Mouse (Mus musculus): ENCODE results near the gene Vps13c.

The Vps13c gene

DNA sequence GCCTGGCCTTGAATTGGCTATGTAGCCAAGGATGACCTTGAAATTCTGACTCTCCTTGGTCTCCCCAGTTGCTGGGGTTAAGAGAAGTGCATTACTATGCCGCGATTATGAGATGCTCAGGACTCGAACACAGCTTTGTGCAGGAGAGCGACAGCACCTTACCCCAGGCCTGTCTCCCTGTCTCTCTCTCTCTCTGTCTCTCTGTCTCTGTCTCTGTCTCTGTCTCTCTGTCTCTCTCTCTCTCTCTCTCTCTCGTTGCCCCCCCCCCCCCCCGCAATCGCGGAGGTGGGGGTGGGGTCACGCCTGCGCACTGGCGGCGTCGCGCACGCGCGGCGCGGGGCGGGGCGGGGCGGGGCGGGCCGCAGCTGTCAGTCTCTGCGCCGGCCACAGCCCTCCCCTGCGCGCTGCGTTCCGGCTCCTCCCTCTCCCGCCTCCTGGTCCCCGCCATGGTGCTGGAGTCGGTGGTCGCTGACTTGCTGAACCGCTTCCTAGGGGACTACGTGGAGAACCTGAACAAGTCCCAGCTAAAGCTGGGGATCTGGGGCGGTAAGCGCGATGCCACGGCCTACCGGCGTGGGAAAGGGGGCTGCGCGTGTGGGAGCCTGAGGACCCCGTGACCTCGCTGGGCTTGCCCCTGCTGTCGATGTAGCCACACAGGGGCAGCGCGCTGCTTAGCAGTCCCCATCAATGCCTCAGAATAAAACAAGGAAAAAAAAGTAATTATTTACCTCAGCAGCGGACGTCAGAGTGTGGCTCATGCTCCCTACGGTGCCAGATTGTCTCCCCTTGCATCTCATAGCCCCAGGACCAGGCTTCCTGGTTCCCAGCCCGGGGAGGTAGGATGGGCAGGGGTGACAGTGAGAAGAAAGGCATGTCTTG, at the start of gene Vps13c:
TSS of gene Vps13c (plus strand) at position 416 of the 879 bp plus-strand sequence.
- in situ Hi-C loops (cut with MboI; ENCODE audit: unreplicated experiment in 2 of 2): loop anchor here in 1 of 2 experiments (25.0 kb wide), 1 partner anchor 1547 kb away; the partner anchor contains the start of gene Ice2

DNA sequence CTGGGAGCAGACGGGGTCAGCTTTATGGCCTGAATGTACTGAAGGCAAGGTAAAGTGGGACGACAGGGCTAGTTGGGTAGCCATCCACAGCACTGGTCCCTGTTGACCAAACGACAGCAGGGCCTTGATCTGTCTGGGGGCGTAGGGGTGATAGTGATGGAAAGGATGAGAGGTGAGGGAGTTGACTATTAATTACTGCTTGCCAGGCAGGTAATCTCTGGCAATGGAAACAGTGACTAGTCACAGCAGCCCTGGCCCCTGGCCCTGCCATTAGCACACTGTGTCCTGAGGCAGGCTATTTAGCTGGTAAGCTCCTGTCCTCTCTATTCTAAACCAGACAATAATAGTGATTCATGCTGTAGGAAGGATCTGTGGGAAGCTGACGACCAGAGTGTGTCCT, 47.8 kb upstream of the Vps13c start:
- in situ Hi-C loops (cut with MboI; ENCODE audit: unreplicated experiment in 2 of 2): no loop called here

DNA sequence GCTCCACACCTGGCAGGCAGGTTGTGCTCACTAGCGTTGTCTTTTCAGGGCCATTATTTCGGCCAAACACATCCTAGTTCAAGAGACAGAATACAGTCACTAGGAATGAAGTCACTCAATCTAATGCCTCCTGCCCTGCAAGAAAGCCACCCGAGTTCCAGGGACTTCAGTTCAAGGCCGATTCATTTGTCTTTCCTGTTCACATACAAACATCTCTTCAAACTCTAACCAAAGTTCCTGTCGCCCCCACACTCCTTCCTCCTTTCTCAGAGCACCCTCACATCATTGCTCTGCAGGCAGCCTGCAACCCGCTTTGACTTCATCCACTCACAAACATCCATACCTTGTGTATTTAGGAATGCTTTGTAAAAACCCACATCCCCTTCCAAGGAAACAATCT, 46.7 kb upstream of the Vps13c start:
- in situ Hi-C loops (cut with MboI; ENCODE audit: unreplicated experiment in 2 of 2): no loop called here

- in situ Hi-C loops (cut with MboI; ENCODE audit: unreplicated experiment in 2 of 2): no loop called here
These were observed 46.0 kb upstream of the Vps13c start for GRCm38 (mm10) chr9:67794216-67794615.

GRCm38 (mm10) chr9:67794668-67795067, 45.5 kb upstream of the Vps13c start:
- in situ Hi-C loops (cut with MboI; ENCODE audit: unreplicated experiment in 2 of 2): loop anchor here (5.0 kb wide), 2 partner anchors 742 to 747 kb away; partner anchors contain the start of gene Tpm1 (in 1 of the 2)

DNA sequence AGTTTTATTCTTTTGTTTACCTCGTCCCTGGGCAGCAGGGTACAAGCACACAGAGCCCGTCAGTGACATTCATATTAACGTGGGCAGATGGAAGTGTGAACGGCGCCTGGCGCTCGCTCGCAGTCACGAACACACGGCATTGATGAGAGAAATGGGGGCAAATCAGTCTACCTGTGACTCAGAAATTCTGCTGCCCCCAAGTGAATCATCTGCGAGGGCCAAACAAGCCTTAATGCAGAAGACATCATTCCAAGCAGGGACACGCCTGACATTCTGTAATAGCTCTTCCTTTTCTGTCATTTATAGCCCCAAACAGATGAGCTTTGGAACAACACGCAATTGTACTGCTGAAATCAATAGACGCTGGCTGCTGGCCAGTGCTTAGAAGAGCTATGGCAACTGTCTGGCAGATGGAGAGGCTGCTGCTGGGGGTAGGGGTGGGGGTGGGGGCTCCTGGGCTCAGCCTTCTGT, 45.0 kb upstream of the Vps13c start:
- in situ Hi-C loops (cut with MboI; ENCODE audit: unreplicated experiment in 2 of 2): loop anchor here (5.0 kb wide), 2 partner anchors 743 to 748 kb away; partner anchors contain the start of gene Tpm1 (in 1 of the 2)

DNA sequence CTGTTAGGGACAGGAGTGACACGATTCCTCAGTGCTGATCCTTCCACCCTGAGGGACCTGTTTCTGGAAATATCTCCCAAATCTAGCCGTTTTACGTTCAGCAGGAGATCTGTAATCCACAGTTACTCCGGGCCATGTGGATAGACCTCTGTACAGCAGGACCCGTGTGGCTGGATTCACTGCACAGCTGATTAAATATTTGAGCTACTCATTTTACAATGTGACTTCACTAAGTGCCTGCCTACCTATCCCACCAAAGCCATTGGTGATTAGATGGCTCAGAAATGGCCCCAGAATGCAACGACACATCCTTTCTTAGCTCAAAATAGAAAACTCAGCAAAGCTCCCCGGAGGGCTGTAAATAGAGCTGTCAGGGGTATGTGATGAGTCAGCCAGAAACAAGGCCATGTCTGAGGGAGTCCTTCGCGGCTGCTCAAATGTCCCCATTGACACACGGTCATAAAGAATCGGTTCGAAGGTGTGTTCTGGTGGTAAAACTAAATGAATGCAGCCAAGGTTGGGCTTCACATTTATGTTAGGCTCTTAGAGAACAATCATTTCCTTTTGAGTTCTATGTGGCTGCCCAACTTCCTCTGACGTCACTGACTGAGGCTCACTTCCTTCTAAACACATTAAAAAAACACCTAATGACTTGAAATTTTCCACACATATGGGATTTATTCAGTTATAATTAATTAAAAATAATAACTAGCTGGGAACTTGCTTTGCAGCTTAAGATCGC, 40.9 kb upstream of the Vps13c start:
- in situ Hi-C loops (cut with MboI; ENCODE audit: unreplicated experiment in 2 of 2): loop anchor here (5.0 kb wide), 2 partner anchors 747 to 752 kb away; partner anchors contain the start of gene Tpm1 (in 1 of the 2)

DNA sequence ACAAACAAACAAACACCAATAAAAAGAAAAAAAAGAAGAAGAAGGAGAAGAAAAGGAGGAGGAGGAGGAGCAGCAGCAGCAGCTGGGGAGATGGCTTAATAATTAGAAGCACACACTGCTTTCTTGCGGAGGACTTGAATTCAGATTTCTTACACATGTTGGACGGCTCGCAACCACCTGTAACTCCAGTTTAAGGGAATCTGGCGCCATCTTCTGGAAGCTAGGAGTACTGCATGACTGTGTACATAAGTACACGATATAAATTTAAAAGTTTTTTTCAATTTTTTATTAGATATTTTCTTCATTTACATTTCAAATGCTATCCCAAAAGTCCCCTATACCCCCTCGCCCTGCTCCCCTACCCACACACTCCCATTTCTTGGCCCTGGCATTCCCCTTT, 38.0 kb upstream of the Vps13c start:
- in situ Hi-C loops (cut with MboI; ENCODE audit: unreplicated experiment in 2 of 2): loop anchor here in 1 of 2 experiments (25.0 kb wide), 1 partner anchor 910 kb away; no protein-coding TSS in a partner anchor

GRCm38 (mm10) chr9:67807000-67807399, 33.2 kb upstream of the Vps13c start:
- in situ Hi-C loops (cut with MboI; ENCODE audit: unreplicated experiment in 2 of 2): loop anchor here in 1 of 2 experiments (25.0 kb wide), 1 partner anchor 905 kb away; no protein-coding TSS in a partner anchor

DNA sequence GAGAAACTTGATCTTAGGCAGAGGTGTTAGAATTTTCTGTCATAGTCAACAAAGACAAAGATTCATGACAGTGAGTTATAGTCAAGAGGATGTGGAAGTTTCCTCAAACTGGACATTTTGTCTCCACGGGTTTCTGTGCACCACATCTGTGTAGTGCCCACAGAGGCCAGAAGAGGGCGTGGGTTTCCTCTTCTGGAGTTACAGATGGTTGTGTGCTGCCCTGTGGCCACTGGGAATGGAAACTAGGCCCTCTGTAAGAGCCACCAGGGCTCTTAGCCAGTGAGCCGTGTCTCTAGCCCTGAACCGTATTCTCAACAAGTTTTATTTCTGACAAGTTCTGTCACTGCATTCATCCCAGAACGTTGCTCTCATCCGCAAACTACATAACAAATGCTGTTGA, 29.7 kb upstream of the Vps13c start:
- in situ Hi-C loops (cut with MboI; ENCODE audit: unreplicated experiment in 2 of 2): loop anchor here in 1 of 2 experiments (25.0 kb wide), 1 partner anchor 902 kb away; no protein-coding TSS in a partner anchor

GRCm38 (mm10) chr9:67811116-67811515, 29.1 kb upstream of the Vps13c start:
- in situ Hi-C loops (cut with MboI; ENCODE audit: unreplicated experiment in 2 of 2): loop anchor here in 1 of 2 experiments (25.0 kb wide), 1 partner anchor 901 kb away; no protein-coding TSS in a partner anchor

DNA sequence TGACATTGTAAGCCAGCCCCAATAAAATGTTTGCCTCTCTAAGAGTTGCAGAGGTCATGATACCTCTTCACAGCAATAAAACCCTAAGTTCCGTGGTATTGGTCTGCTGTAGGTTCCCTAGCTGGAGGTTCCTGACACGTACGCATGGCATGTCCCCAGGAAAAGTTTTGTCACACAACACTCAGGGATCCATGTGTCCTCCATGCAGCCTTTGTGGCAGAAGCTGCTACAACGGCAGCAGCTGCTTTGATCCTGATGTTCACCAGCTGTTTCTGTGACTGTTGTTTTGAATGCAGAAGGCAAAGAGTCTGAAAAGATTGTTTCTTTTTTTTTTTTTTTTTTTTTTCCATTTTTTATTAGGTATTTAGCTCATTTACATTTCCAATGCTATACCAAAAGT, 27.0 kb upstream of the Vps13c start:
- in situ Hi-C loops (cut with MboI; ENCODE audit: unreplicated experiment in 2 of 2): loop anchor here in 1 of 2 experiments (25.0 kb wide), 1 partner anchor 899 kb away; no protein-coding TSS in a partner anchor

GRCm38 (mm10) chr9:67813665-67814337, 26.4 kb upstream of the Vps13c start:
- in situ Hi-C loops (cut with MboI; ENCODE audit: unreplicated experiment in 2 of 2): loop anchor here in 1 of 2 experiments (25.0 kb wide), 1 partner anchor 898 kb away; no protein-coding TSS in a partner anchor

GRCm38 (mm10) chr9:67816172-67816928, 23.8 kb upstream of the Vps13c start:
- in situ Hi-C loops (cut with MboI; ENCODE audit: unreplicated experiment in 2 of 2): loop anchor here in 1 of 2 experiments (25.0 kb wide), 1 partner anchor 896 kb away; no protein-coding TSS in a partner anchor

DNA sequence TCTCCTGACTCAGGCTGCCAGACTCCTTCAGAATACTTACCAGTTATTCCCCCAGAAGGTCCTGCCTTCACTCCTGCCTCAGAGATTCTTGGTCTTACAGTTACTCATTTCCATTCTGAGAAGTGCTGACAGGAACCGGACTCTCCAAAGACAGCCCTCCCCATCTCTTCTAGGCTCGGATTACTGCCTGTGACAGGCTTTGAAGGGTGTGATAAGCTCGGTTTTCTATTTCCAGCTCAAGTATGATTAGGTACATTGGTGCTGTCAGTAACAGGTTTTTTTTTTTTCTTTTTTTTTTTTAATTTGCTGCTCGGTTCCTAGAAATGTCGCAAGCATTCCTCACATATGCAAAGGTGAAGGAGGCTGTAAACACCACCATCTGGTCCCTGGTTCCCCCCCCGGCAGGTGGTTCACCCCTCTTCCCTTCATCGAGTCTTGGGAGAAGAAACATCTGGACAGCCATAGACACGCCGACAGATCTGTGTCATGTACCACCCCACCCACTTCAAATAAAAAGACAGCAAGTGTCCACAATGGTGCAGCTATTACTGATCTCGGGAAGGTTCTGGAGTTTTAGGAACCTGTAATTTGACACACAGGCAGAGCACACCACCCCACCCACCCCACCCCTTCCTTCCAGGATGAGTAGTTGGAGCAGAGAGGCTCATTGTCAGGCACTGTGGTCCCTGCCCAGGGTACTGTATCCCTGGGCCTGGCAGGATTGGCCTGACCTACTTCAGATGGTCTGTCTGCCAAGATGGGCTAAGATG, 22.1 kb upstream of the Vps13c start:
- in situ Hi-C loops (cut with MboI; ENCODE audit: unreplicated experiment in 2 of 2): loop anchor here in 1 of 2 experiments (25.0 kb wide), 1 partner anchor 894 kb away; no protein-coding TSS in a partner anchor

GRCm38 (mm10) chr9:67818668-67818950, 21.6 kb upstream of the Vps13c start:
- in situ Hi-C loops (cut with MboI; ENCODE audit: unreplicated experiment in 2 of 2): loop anchor here in 1 of 2 experiments (25.0 kb wide), 1 partner anchor 894 kb away; no protein-coding TSS in a partner anchor

DNA sequence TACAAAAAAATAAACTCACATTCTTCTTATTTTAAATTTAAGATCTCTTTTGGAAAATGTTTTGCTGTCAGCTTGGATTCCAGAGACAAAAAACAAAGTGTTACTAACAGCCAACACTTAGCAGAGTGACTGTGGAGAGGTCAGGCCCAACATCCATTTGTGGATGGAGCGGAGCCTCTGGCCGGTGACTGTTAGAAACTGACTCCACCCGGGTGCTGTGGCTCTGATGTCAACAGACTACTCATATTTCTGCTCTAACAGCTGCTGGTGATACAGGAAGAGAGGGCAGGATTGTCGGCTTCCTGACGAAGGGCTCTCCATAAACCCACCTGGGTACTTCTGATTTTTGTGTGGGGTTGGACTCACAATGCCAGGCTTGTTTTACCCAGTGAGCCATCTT, 17.1 kb upstream of the Vps13c start:
- in situ Hi-C loops (cut with MboI; ENCODE audit: unreplicated experiment in 2 of 2): loop anchor here in 1 of 2 experiments (25.0 kb wide), 1 partner anchor 889 kb away; no protein-coding TSS in a partner anchor

GRCm38 (mm10) chr9:67825527-67825926, 14.7 kb upstream of the Vps13c start:
- in situ Hi-C loops (cut with MboI; ENCODE audit: unreplicated experiment in 2 of 2): loop anchor here in 1 of 2 experiments (5.0 to 25.0 kb wide), 2 partner anchors 147 to 1562 kb away; partner anchors contain the start of gene Ice2
